Mouse (Mus musculus) embryonic facial prominence, embryonic 10.5 days (tissue): ENCODE measurements at regions not wholly inside any gene's neighbourhood (a gene's known extent, or its start where the extent isn't known, plus 50 kb on each side); places are given as distances from the start of the nearest gene placed in this dataset.
A peak's percentile ranks its signal among the peaks of the same experiment; 100 is the strongest.

Experiments
- DNase-seq: peaks from one replicate; pipeline ENCODE4 v3.0.0-alpha.2; 2017; ENCODE audit warnings: low spot score
- H3K27ac ChIP-seq: fragments of 300-500 bp; sonication (generic); replicated peaks from 2 replicates; pipeline ENCODE4 v1.5.1; 2016; ENCODE audit warnings: mild to moderate bottlenecking
- H3K27me3 ChIP-seq: fragments of 300-500 bp; sonication (generic); replicated peaks from 2 replicates; pipeline ENCODE4 v1.6.1; 2016; ENCODE audit warnings: low read depth, mild to moderate bottlenecking; ENCODE audit not compliant: poor library complexity, severe bottlenecking
- H3K36me3 ChIP-seq: fragments of 300-500 bp; sonication (generic); replicated peaks from 2 replicates; pipeline ENCODE4 v1.6.1; 2016; ENCODE audit warnings: mild to moderate bottlenecking, moderate library complexity
- H3K4me1 ChIP-seq: fragments of 300-500 bp; sonication (generic); 2 replicates; pipeline ENCODE4 v1.6.1; 2016
- H3K4me3 ChIP-seq: fragments of 300-500 bp; sonication (generic); 2 replicates; pipeline ENCODE4 v1.5.1; 2016; ENCODE audit warnings: mild to moderate bottlenecking, moderate library complexity
- H3K9me3 ChIP-seq: fragments of 300-500 bp; sonication (generic); 2 replicates; pipeline ENCODE4 v1.6.1; 2016; ENCODE audit warnings: mild to moderate bottlenecking
- WGBS: fragments of 180-500 bp; shearing (Covaris S2); methylation state at CpG from one replicate; pipeline ENCODE4 v1.1.7; 2016; 5-methylcytosine and 5-hydroxymethylcytosine counted together

- Histone ChIP-seq H3K36me3 (no peaks in the 10 kb centered on the region), H3K4me3 (peak overlapping the region; percentile 59), H3K4me1 (peaks cover 16% of the 10 kb centered on the region), H3K27me3 (peaks cover 24% of the 10 kb centered on the region), H3K27ac (peak overlapping the region; percentile 84), H3K9me3 (no peaks in the 10 kb centered on the region)
- peak; percentile 73 for DNase-seq
- 8% methylated on average over 22 of the region's 22 CpGs for WGBS
These were observed 193.3 kb upstream of the Klf12 start for GRCm38 (mm10) chr14:100477595-100478380.

- 83% methylated on average over 3 of the region's 3 CpGs for WGBS
- Histone ChIP-seq H3K9me3 (no peaks in the 10 kb centered on the region), H3K4me3 (no peak overlapping the region), H3K27ac (no peak overlapping the region), H3K36me3 (no peaks in the 10 kb centered on the region), H3K4me1 (no peaks in the 10 kb centered on the region), H3K27me3 (no peaks in the 10 kb centered on the region)
- DNase-seq = no peak
These were observed 183.8 kb upstream of the Klf12 start for GRCm38 (mm10) chr14:100468311-100468710.

- Histone ChIP-seq H3K27ac (peak overlapping the region; percentile 51; the same call in 1 of the 2 replicates), H3K36me3 (no peaks in the 10 kb centered on the region), H3K4me3 (no peak overlapping the region), H3K9me3 (no peaks in the 10 kb centered on the region), H3K4me1 (peaks cover 48% of the 10 kb centered on the region), H3K27me3 (no peaks in the 10 kb centered on the region)
- DNase-seq = no peak
- 76% methylated on average over 6 of the region's 6 CpGs for WGBS
These were observed 177.8 kb upstream of the Klf12 start for GRCm38 (mm10) chr14:100462321-100462720.

- 0 out of 2 replicates have a peak overlapping the region, but pooled peaks have one; percentile 18 for H3K4me3 ChIP-seq
- peak; percentile 66 for DNase-seq
- no peaks in the 10 kb centered on the region for H3K9me3 ChIP-seq
- 44% methylated on average over 12 of the region's 12 CpGs for WGBS
- H3K27me3 ChIP-seq = no peaks in the 10 kb centered on the region
- H3K27ac ChIP-seq = peak overlapping the region; percentile 80
- no peaks in the 10 kb centered on the region for H3K36me3 ChIP-seq
- H3K4me1 ChIP-seq = peaks cover 48% of the 10 kb centered on the region
These were observed 176.9 kb upstream of the Klf12 start for GRCm38 (mm10) chr14:100461141-100462043.

GRCm38 (mm10) chr14:100459601-100460290 is 175.3 kb upstream of the Klf12 start:
- H3K4me3 ChIP-seq = peak overlapping the region; percentile 38
- peak overlapping the region; percentile 82 for H3K27ac ChIP-seq
- WGBS = 16% methylated on average over 8 of the region's 8 CpGs

GRCm38 (mm10) chr14:100458727-100459447 is 174.4 kb upstream of the Klf12 start:
- WGBS = 16% methylated on average over 9 of the region's 9 CpGs
- Histone ChIP-seq H3K27me3 (no peaks in the 10 kb centered on the region), H3K4me1 (peaks cover 48% of the 10 kb centered on the region), H3K9me3 (no peaks in the 10 kb centered on the region), H3K4me3 (peak overlapping the region; percentile 38), H3K36me3 (no peaks in the 10 kb centered on the region), H3K27ac (peak overlapping the region; percentile 82)
- DNase-seq = peak; percentile 89

More at GRCm38 (mm10) chr14:100459601-100460290, 175.3 kb upstream of the Klf12 start:
- peak; percentile 78 for DNase-seq
- Histone ChIP-seq H3K27me3 (no peaks in the 10 kb centered on the region), H3K4me1 (peaks cover 48% of the 10 kb centered on the region), H3K9me3 (no peaks in the 10 kb centered on the region), H3K36me3 (no peaks in the 10 kb centered on the region)

- Histone ChIP-seq H3K36me3 (no peaks in the 10 kb centered on the region), H3K9me3 (no peaks in the 10 kb centered on the region), H3K4me1 (peaks cover 48% of the 10 kb centered on the region), H3K27ac (peak overlapping the region; percentile 82), H3K27me3 (no peaks in the 10 kb centered on the region), H3K4me3 (no peak overlapping the region)
- WGBS = 40% methylated on average over 7 of the region's 7 CpGs
- DNase-seq = peak; percentile 25
These were observed 173.6 kb upstream of the Klf12 start for GRCm38 (mm10) chr14:100457870-100458726.

GRCm38 (mm10) chr14:100446130-100446529 is 161.7 kb upstream of the Klf12 start:
- Histone ChIP-seq H3K4me3 (no peak overlapping the region), H3K9me3 (0 out of 2 replicates have a peak, but pooled peaks cover 2% of the 10 kb centered on the region), H3K27ac (no peak overlapping the region), H3K4me1 (peaks cover 11% of the 10 kb centered on the region), H3K27me3 (no peaks in the 10 kb centered on the region), H3K36me3 (no peaks in the 10 kb centered on the region)
- DNase-seq = no peak
- WGBS = 93% methylated on average over 1 of the region's 1 CpGs

GRCm38 (mm10) chr14:100444848-100445247 is 160.4 kb upstream of the Klf12 start:
- Histone ChIP-seq H3K27me3 (no peaks in the 10 kb centered on the region), H3K36me3 (no peaks in the 10 kb centered on the region), H3K27ac (no peak overlapping the region), H3K4me1 (peaks cover 7% of the 10 kb centered on the region; the same call in 1 of the 2 replicates), H3K4me3 (no peak overlapping the region), H3K9me3 (no peaks in the 10 kb centered on the region)
- no peak for DNase-seq
- WGBS = 76% methylated on average over 3 of the region's 3 CpGs

GRCm38 (mm10) chr14:100444099-100444498 is 159.6 kb upstream of the Klf12 start:
- H3K36me3 ChIP-seq = no peaks in the 10 kb centered on the region
- 81% methylated on average over 2 of the region's 2 CpGs for WGBS
- H3K4me3 ChIP-seq = no peak overlapping the region
- peaks cover 7% of the 10 kb centered on the region; the same call in 1 of the 2 replicates for H3K4me1 ChIP-seq
- H3K27me3 ChIP-seq = no peaks in the 10 kb centered on the region
- no peaks in the 10 kb centered on the region for H3K9me3 ChIP-seq
- no peak for DNase-seq
- no peak overlapping the region for H3K27ac ChIP-seq

GRCm38 (mm10) chr14:100437552-100437951 is 153.1 kb upstream of the Klf12 start:
- 95% methylated on average over 1 of the region's 1 CpGs for WGBS

More at GRCm38 (mm10) chr14:100437552-100437951, 153.1 kb upstream of the Klf12 start:
- H3K27me3 ChIP-seq = no peaks in the 10 kb centered on the region
- no peaks in the 10 kb centered on the region for H3K4me1 ChIP-seq
- no peak overlapping the region for H3K27ac ChIP-seq
- no peak overlapping the region for H3K4me3 ChIP-seq
- no peaks in the 10 kb centered on the region for H3K9me3 ChIP-seq
- DNase-seq = no peak
- H3K36me3 ChIP-seq = no peaks in the 10 kb centered on the region
